23 mouse cellular contexts compared by ENCODE assay signal in genomic region chr4:141811375-141811774, GRCm38 (mm10). TPM values are rescaled to one million over a fixed set of nuclear protein-coding genes. Genes with fewer than 3 reads are reported as not detected.
"Had no signal": no experiment of that assay in that cellular context is flagged by ENCODE, and none has a peak within 500 bp of the region (broad histone marks: within the 10 kb centered on the region; RNA-seq: fewer than 3 reads in every experiment).

No protein-coding gene starts in this region.

- H3K4me1 ChIP-seq: liver, embryonic 12.5 days; lung, embryonic 15.5 days; midbrain, embryonic 15.5 days had no signal

- ATAC-seq: liver, embryonic 12.5 days; lung, postnatal 0 days; midbrain, embryonic 13.5 days; midbrain, embryonic 15.5 days had no signal

- H3K27me3 ChIP-seq: liver, embryonic 12.5 days; lung, embryonic 15.5 days; midbrain, embryonic 13.5 days; midbrain, embryonic 15.5 days; neural tube, embryonic 13.5 days; neural tube, embryonic 15.5 days had no signal

- H3K9me3 ChIP-seq: liver, embryonic 12.5 days; lung, embryonic 15.5 days; midbrain, embryonic 13.5 days; midbrain, embryonic 15.5 days; neural tube, embryonic 13.5 days; neural tube, embryonic 15.5 days had no signal

- H3K27ac ChIP-seq: liver, embryonic 12.5 days; liver, embryonic 14.5 days; lung, embryonic 15.5 days; midbrain, embryonic 13.5 days; midbrain, embryonic 15.5 days; neural tube, embryonic 13.5 days; neural tube, embryonic 15.5 days had no signal

- H3K4me3 ChIP-seq: liver, embryonic 12.5 days; lung, embryonic 15.5 days; midbrain, embryonic 13.5 days; midbrain, embryonic 15.5 days; neural tube, embryonic 13.5 days; neural tube, embryonic 15.5 days had no signal

- DNase-seq: lung, adult 18-20 months; retina, postnatal 1 day; right cerebral cortex, adult 18-20 months; right cerebral cortex, postnatal 25 days; right cerebral cortex, postnatal 4 days; spleen, adult 18-20 months; thymus, adult 18-20 months; thymus, postnatal 25 days had no signal

- H3K9ac ChIP-seq: liver, embryonic 12.5 days; liver, embryonic 14.5 days; lung, embryonic 15.5 days; midbrain, embryonic 13.5 days; midbrain, embryonic 15.5 days; neural tube, embryonic 13.5 days; neural tube, embryonic 15.5 days had no signal

RNA-seq across cellular contexts. Expression of gene Cela2a, which starts 14.6 kb away (rescaled TPM):
- total RNA-seq: megakaryocyte, adult 5-6 weeks; midbrain, postnatal 0 days; monocyte, adult 5-6 weeks had no signal
- polyA plus RNA-seq: liver, embryonic 12.5 days; liver, embryonic 14.5 days; lung, embryonic 15.5 days; lung, postnatal 0 days; midbrain, embryonic 11.5 days; midbrain, embryonic 13.5 days; midbrain, postnatal 0 days; neural tube, embryonic 11.5 days; neural tube, embryonic 13.5 days; neural tube, embryonic 15.5 days; stomach, embryonic 14.5 days had no signal

RNA-seq across cellular contexts. Expression of gene Ctrc, which starts 34.8 kb away (rescaled TPM):
- total RNA-seq: megakaryocyte, adult 5-6 weeks; midbrain, postnatal 0 days; monocyte, adult 5-6 weeks had no signal
- polyA plus RNA-seq: liver, embryonic 12.5 days; liver, embryonic 14.5 days; liver, embryonic 16.5 days; lung, embryonic 15.5 days; lung, postnatal 0 days; midbrain, embryonic 11.5 days; midbrain, embryonic 13.5 days; midbrain, embryonic 15.5 days; midbrain, postnatal 0 days; neural tube, embryonic 11.5 days; neural tube, embryonic 13.5 days; neural tube, embryonic 15.5 days; stomach, embryonic 14.5 days had no signal
